Mouse (Mus musculus) retina, embryonic 14.5 days (tissue): ENCODE measurements around the gene Efcab6.

ENCODE experiments used
- DNase-seq: peaks from one replicate; pipeline ENCODE4 v3.0.0-alpha.2; 2015; ENCODE audit warnings: low spot score

Efcab6 gene

GRCm38 (mm10) chr15:84058841-84059240 is 6.3 kb downstream of the Efcab6 start:
- no peak for DNase-seq

GRCm38 (mm10) chr15:84056083-84056482 is 9.1 kb downstream of the Efcab6 start:
- DNase-seq, result no peak

- peak; percentile 92 for DNase-seq
Measured at GRCm38 (mm10) chr15:84053859-84054258, 11.3 kb downstream of the Efcab6 start.

- DNase-seq, result no peak
Measured at GRCm38 (mm10) chr15:84053240-84053639, 11.9 kb downstream of the Efcab6 start.

GRCm38 (mm10) chr15:84052390-84052789 is 12.8 kb downstream of the Efcab6 start:
- DNase-seq, result no peak

- no peak for DNase-seq
Measured at GRCm38 (mm10) chr15:84049570-84049969, 15.6 kb downstream of the Efcab6 start.

- no peak for DNase-seq
Measured at GRCm38 (mm10) chr15:84045562-84045961, 19.6 kb downstream of the Efcab6 start.

- DNase-seq, result no peak
Measured at GRCm38 (mm10) chr15:84037067-84037466, 28.1 kb downstream of the Efcab6 start.

- no peak for DNase-seq
Measured at GRCm38 (mm10) chr15:84025651-84026050, 39.5 kb downstream of the Efcab6 start.

- DNase-seq, result no peak
Measured at GRCm38 (mm10) chr15:84024851-84025250, 40.3 kb downstream of the Efcab6 start.

GRCm38 (mm10) chr15:84009366-84010083 is 55.7 kb downstream of the Efcab6 start:
- DNase-seq, result peak; percentile 54

GRCm38 (mm10) chr15:84004306-84004705 is 60.9 kb downstream of the Efcab6 start:
- no peak for DNase-seq

GRCm38 (mm10) chr15:83999071-83999470 is 66.1 kb downstream of the Efcab6 start:
- no peak for DNase-seq

- DNase-seq, result no peak
Measured at GRCm38 (mm10) chr15:83998586-83998985, 66.6 kb downstream of the Efcab6 start.

- DNase-seq, result no peak
Measured at GRCm38 (mm10) chr15:83998115-83998514, 67.1 kb downstream of the Efcab6 start.

- DNase-seq, result no peak
Measured at GRCm38 (mm10) chr15:83997550-83997949, 67.6 kb downstream of the Efcab6 start.

- no peak for DNase-seq
Measured at GRCm38 (mm10) chr15:83996864-83997263, 68.3 kb downstream of the Efcab6 start.

GRCm38 (mm10) chr15:83992191-83992590 is 73.0 kb downstream of the Efcab6 start:
- DNase-seq, result no peak

GRCm38 (mm10) chr15:83991461-83991860 is 73.7 kb downstream of the Efcab6 start:
- DNase-seq, result peak; percentile 63

GRCm38 (mm10) chr15:83989241-83989640 is 75.9 kb downstream of the Efcab6 start:
- no peak for DNase-seq

GRCm38 (mm10) chr15:83988087-83988486 is 77.1 kb downstream of the Efcab6 start:
- peak; percentile 15 for DNase-seq

GRCm38 (mm10) chr15:83982186-83982936 is 82.8 kb downstream of the Efcab6 start:
- DNase-seq, result peak; percentile 47

GRCm38 (mm10) chr15:83978865-83979264 is 86.3 kb downstream of the Efcab6 start:
- no peak for DNase-seq
